Mouse (Mus musculus) G1E (cell line): ENCODE results near the gene Arhgap10.

ENCODE experiments used
- CTCF ChIP-seq: IDR thresholded peaks from 2 replicates; pipeline ENCODE4 v1.5.1; 2012; ENCODE audit warnings: low read depth, low read length, inconsistent platforms, mixed read lengths
- GATA1 ChIP-seq: IDR thresholded peaks from 2 replicates; pipeline ENCODE4 v1.6.1; 2012; ENCODE audit warnings: borderline replicate concordance, low read length, inconsistent platforms, mixed read lengths
- POLR2AphosphoS5 ChIP-seq: IDR thresholded peaks from 2 replicates; pipeline ENCODE4 v1.6.1; 2012; ENCODE audit warnings: low read depth, low read length, inconsistent platforms; ENCODE audit not compliant: insufficient replicate concordance
- TAL1 ChIP-seq: conservative IDR thresholded peaks from 2 replicates; pipeline ENCODE4 v1.6.1; 2012; ENCODE audit warnings: low read depth, low read length, inconsistent platforms, mixed read lengths

DNA sequence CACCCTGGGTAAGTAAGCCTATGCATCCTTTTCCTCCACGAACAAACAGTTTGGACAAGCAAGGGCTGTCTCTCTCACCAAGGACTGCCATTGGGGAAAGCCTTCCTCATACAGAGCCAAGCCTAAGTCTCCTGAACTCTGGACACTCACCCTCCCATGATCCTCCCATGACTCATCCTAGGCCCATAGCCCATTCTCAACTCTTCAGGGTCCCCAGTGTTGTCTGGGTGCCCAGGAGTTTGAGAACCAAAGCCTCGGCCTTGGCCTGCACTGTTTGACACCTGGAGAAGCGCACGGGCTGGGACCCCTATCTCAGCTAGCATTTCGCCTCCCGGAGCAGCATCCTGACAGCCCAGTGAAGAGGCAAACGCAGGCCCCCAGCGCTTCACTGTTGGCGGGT, 63.9 kb downstream of the Arhgap10 start:
- TF ChIP-seq CTCF (no peak), POLR2AphosphoS5 (no peak), TAL1 (no peak), GATA1 (no peak)
